Mouse (Mus musculus) mesoderm, embryonic 11.5 days (tissue): Measurements from ENCODE around the gene Tmem234.

Source experiments
- DNase-seq: peaks from one replicate; pipeline ENCODE4 v3.0.0-alpha.2; 2012; ENCODE audit warnings: low read depth, low spot score

Gene Tmem234

DNA sequence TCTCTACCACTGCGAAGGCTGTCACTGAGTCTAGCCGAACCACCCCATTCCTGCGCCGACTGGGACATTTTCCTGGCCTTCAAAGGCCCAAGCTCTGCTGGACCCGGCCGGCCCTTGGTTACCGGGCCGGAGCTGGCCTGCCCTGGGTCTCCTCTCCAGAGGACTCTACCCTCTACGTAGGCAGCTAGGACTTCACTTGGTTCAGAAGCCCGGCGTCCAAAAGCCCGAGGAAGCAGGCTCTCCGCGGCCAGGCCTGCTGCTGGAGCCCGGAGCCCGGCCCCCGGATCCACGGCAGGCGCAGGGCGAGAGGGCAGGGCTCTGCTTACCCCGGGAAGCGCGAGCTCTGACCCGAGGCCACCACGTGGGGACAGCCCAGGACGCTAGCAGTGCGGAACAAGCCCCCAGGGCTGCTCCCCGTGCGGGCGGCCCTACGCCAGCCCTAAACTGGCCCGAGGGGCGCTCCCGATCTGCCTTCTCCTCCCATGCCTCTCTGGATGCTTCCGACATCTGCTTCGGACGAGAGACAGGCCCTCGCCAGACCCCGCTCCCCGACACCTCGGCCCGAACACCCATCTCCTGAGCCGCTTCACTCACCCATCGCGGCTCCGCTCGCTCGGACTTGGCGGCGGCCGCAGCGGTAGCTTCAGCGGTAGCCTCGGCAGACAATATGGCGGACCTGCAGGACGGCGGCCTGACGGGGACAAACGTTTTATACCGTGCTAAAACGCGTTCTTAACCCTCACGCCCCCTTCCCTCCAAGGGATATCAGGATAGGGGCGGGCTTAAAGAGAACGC is 71.8 kb downstream of the Tmem234 start, which contains the start of gene Kpna6:
TSS of gene Kpna6 (minus strand) at position 685 of the 795 bp plus-strand sequence.
- peak; percentile 92 for DNase-seq

DNA sequence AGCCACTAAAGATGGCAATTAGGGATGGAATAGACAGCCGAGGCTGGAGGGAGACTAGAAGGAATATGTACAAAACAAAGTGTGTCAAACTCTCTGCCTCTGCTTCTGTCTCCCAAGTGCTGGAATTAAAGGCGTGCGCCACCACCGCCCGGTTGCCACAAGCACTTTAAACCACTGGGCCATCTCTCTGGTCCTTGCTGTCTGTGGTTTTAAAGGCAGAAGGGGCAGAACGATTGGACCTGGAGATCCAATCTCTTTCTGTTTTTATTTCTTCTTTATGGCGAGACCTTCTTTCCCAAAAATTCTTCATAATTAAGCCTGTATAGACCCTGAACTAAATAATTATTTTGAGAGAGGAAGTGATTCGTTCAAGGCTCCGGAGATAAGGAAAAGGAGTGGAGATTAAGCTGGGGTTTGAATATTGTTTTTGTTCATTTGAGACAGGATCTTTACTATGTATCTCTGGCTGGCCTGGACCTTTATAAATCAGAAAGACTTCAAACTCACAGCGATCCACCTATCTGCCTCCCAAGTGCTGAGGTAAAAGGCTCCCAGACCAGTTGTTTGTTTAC is 72.5 kb downstream of the Tmem234 start:
- no peak for DNase-seq
